Mouse (Mus musculus) adipose tissue, adult 10 weeks (tissue): ENCODE measurements around the gene Hspa2. TPM values are rescaled to one million over a fixed set of nuclear protein-coding genes. Genes with fewer than 3 reads are reported as not detected.

Experiments used
- polyA plus RNA-seq: library from polyadenylated mRNA; stranded (reverse); fragments of 350-450 nt; fragmentation: Illumina TruSeq; extraction: RNeasy Lipid Tissue Mini Kit (QIAGEN cat#74804); gene quantifications from one replicate; pipeline ENCODE4 v1.2.3, GENCODE M21; 2014; ENCODE audit warnings: low read depth, low replicate concordance

The Hspa2 gene
- polyA plus RNA-seq = 33.5 TPM

DNA sequence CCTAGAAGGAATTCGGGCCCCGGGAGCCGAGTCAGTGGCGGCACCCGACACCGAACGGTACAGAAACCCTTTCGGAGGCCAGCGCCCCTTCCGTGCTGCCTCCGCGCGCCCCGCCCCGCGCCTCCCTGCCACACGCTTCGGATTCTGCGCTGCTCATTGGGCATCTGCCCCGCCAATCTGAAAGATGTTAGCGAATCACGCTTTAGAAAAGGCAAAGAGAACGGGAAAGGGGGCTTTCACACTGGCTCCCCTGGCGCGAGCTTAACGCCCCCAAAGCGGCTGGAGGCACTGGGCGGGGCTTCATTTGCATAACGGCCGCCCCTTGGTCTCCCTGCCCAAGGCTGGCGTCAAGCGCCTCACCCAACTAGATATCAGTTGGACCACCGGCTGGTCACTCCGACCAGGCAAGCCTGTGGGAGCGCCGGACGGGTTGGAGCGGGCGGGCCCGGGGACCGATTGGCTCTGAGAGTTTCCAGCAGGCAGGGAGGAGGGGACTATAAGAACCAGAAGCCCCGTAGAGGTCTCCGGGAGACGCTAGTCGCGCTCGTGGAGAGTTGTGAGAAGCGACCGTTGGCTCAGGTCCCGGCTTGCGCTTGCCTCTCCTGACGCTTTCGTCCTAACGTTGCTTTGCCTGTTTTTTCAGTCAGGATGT lies at the start of gene Hspa2:
Gene Hspa2 (plus strand): TSS at position 291 of the 652 bp plus-strand sequence.

DNA sequence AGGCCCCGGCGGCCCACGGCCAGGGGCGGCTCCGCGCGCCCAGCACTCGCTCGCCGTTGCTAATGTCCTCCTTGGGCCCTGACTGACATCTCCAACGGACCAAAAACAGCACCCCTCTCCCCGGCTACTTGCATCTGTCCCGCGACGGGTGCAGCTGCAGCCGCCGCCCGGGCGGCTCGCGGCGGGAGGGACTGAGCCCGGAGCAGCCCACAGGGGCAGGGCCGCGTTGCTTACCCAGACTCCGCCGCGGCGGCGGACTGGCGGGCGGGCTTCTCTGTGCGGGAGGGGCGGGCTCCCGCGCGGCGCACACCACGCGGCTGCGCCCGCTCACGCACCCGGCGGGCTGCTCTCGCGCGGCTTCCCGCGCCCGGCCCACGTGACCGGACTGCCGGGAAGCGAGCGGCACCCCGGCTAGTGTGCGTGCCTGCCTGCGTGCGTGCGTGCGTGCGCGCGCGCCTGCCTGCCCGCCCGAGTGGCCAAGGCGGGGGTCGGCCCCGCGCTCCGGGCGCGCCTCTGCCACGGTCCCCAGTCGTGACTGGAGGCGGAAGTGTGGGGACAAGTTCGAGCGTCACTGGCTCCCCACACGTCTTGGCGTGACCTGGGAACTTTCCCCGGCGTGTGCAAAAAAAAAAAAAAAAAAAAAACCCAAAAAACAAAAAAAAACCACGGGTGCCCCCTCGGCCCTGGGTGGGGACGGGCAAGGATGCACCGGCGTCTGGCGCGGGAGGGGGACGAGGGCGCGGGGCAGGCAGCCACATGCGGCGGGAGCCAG lies 34.6 kb upstream of the Hspa2 start, which contains the start of gene Zbtb25:
Gene Zbtb25 (minus strand): TSS at position 397 of the 772 bp plus-strand sequence.

DNA sequence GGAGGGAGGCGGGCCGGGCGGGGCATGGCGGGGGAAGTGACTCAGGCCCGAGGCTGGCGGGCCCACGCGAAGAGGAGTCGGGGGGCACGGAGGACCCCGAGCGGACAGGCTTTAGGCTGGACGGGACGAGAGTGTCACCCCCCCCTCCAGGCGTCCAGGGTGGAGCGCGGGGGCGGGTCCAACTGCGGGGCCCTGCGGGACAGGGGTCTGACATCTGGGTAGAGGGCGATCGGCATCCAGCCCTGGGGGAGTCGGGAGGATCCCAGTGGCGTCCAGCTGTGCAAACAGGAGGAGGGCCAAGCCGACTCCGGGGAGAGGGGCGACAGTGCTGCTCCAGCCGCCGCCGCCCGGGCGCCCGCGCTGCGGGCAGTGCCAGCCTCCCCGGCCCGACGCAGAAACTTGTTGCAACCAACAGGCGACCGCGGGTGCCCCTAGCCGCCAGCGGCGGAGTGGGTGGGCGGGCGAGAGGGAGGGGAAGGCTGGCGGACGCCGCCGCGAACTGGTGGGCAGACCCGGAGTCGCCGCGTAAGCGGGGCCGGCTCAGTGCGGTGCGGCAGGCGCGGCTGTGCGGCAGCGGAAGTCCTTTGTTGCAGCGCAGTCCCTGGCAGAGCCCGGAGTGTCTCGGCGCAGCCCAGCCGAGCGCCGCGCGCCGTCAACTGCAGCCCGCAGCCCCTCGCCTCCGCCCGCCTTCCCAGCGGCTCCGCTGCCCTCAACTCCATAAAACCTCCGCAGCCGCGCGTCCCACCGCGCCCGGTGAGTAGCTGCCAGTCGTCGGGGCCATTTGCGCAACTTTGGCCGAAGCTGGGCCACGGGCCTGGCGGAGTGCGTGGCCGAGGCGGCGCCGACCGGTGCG lies 33.8 kb upstream of the Hspa2 start, which contains the start of gene Zbtb1:
Gene Zbtb1 (plus strand): TSS at position 289 of the 853 bp plus-strand sequence.

GRCm38 (mm10) chr12:76417433-76417854 lies 13.5 kb downstream of the Hspa2 start, which contains the start of gene Ppp1r36:
Ppp1r36 (plus strand) TSS chr12:76417538.

Other genes starting within 250 kb of the Hspa2 start
- gene Esr2, start 226.9 kb upstream of the Hspa2 start, polyA plus RNA-seq = 2.4 TPM
- gene Tex21, start 157.4 kb upstream of the Hspa2 start, polyA plus RNA-seq = 2.6 TPM
- gene Mthfd1, start 148.9 kb upstream of the Hspa2 start, polyA plus RNA-seq = 22.0 TPM
- 0.29 TPM for gene Akap5, start 79.3 kb upstream of the Hspa2 start, polyA plus RNA-seq
- 8.8 TPM for gene Zbtb25, start 34.6 kb upstream of the Hspa2 start, polyA plus RNA-seq
- 5.6 TPM for gene Zbtb1, start 33.9 kb upstream of the Hspa2 start, polyA plus RNA-seq
- 22.2 TPM for gene Ppp1r36, start 13.4 kb downstream of the Hspa2 start, polyA plus RNA-seq
- 25.9 TPM for gene Plekhg3, start 126.7 kb downstream of the Hspa2 start, polyA plus RNA-seq